Mouse (Mus musculus) kidney, postnatal 25 days (tissue): Measurements from ENCODE around the gene Metap1d.

ENCODE experiments used
- DNase-seq, 2 experiments: peaks; one replicate each; pipeline ENCODE4 v3.0.0; 2021; ENCODE audit warnings: mixed read lengths in 2 of 2

Gene Metap1d

DNA sequence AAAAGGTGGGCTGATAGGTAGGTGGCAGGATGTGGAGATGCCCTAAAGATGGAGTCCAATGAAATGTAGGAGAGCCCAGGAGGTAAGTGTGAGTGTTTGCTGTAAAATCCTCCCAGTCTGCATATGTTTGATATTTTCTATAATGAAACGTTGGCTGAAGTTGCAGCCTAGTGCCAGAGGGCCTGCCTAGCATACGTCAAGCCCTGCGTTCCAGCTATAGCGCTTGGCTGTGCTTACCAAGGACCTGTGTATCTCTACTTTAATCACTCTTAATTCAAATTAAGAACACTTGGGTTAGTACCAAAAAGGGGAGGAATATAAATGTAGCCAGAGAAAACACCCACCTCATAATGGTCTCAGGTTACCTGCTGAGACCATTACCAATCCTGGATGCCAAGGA is 22.7 kb downstream of the Metap1d start:
- no peak for DNase-seq

DNA sequence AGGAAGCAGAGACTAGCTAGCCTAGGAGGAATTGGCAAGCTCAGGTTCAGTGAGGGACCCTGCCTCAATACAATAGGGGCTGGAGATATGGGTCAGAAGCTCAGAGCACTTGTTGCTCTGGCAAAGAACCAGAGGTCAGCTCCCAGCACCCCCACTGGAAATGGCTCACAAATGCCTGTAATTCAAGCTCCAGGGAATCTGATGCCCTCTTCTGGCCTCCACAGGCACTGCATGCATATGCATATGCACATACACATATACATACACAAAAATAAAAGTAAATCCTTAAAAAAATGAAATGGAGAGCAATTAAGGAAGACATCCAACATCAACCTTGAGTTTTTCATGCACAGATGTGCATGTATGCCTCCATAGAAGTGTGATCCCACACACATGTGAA is 24.7 kb downstream of the Metap1d start:
- no peak for DNase-seq

DNA sequence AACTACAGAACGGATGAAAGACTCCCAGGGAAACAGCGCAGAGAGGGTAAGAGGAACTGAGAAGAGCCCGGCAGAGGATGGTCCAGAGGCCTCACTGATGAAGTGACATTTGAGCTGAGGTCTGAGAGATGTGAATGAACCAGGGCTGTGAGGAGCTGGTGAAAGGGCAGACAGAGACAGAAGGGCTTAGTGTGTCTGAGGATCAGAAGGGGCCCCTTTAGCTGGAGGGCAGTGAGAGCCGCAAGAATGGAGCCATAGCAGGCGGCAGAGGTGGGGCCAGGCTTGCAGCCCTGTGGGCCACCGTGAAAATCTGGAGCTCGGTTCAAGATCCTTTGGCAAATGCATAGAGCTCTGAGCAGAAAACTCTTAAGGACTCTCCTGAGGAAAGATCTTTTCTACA is 26.8 kb downstream of the Metap1d start:
- DNase-seq: no peak

DNA sequence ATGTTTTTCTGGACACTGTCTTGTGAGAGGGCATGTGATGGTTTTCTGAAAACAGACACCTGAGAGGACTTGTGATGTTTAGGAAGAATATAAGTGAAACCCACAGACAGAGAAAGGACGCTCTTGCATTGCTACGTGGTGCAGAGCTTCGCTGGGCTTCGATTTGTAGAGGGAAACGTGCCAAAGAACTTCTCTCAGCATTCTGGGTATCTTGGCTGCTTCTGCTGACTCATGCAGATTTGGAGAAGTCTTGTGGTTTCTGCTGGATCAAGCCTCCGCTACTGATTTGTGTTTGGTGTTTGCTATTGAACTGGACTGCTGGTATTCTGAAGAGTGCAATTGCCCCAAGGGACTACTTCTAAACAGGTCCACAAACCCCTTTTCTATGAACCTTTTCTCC is 28.7 kb downstream of the Metap1d start:
- DNase-seq: no peak

DNA sequence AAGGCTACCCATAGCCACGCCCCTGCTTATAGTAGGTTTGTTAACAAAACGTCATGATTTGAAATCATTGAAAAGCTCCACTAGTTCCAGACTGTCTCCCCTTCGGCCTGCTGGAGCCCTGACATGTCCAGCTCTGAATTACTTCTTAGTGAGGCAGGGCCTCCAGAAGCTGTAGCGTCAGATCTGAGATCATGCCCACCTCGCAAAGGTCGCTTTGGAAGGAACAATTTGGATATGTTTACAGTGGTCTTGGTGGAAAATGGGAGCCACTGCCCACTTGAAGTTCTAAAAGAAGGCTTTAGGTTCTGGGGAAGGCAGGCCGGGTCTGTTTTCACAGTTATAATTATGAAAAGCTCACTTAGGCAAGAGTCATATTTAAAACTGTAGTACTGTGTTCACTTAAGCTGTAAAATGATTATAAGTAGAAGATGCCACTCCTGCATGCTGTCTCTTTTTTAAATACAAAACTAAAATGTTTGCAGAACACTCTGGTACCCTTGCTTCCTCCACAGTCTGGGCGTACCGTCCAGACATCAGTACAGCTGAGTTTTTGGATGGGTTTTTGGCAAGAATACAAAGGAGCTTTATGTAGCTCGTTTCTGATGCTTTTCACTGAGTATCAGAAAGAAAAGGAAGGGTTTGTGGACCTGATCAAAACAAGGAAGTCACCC is 30.1 kb downstream of the Metap1d start:
- DNase-seq: no peak

DNA sequence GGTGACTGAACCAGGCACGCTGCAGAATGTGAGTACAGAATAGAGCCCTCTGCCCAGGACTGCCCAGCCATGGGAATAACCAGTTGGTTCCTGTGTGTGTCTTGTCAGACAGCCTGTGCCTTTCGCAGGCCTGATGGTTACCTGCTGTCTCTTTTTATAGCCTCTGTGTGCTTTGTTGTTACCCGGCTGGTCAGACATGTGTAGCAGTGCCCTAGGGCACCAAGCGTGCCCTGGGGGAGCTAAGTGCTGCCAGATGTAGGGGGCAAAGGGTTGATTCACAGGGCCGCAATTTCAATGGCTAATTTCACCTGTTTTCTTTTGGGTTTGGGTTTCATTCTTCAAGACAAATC is 30.6 kb downstream of the Metap1d start:
- DNase-seq: no peak

DNA sequence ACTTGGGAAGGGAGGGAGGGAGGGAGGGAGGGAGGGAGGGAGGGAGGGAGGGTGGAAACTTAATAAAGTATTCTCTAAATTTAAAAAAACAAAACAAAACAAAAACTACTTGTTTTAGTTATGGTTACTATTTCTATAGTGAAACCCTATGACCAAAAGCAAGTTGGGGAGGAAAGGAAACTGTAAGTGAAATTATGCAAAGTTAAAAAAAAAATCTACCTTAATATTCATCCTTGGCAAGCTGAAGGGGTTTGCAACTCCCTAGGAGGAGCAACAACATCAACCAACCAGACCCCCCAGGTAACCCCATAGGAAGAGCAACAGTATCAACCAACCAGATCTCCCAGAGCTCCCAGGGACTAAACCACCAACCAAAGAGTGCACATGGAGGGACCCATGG is 38.2 kb downstream of the Metap1d start:
- DNase-seq: no peak

DNA sequence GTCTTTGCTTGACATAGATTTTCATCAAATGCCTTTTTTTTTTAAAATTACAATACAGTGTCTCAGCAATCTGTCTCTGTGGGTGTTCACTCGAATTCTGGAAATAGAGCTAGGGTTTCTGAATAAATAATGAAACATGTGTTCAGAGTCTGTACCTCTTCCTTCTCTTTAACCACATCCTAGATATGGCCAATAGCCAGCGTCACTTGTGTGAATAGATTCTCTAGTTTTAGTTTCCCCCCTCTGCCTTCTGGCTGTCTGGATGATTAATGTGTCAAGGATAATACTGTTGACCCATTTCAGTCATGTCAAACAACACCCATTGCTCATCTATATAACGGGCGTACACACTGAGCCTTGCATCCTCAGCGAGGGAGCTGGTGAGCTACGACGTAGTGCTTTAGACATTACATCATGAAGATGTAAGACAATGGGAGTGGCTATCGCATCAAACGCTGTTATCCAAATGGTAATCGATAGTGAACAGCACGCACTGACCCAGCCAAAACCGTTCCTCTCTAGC is 40.1 kb downstream of the Metap1d start:
- no peak for DNase-seq

DNA sequence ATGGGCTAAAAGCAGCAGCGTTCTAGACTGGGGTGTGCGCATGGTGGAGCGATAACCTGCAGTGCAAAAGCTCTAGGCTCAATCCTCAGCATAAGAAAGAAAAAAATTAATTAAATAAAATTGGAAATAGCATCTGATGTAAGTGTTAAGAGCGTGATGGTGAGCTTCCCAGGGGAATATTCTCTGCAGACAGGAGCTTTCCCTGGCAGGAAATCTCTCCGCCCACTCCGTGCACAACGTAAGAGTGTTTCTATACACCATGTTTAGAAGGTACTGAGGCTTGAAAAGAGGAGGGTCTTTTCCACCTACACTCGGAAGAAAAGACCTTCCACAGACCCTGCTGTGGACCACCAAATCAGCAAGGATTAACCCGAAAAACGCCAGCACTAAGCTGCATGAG is 41.4 kb downstream of the Metap1d start:
- DNase-seq: no peak

DNA sequence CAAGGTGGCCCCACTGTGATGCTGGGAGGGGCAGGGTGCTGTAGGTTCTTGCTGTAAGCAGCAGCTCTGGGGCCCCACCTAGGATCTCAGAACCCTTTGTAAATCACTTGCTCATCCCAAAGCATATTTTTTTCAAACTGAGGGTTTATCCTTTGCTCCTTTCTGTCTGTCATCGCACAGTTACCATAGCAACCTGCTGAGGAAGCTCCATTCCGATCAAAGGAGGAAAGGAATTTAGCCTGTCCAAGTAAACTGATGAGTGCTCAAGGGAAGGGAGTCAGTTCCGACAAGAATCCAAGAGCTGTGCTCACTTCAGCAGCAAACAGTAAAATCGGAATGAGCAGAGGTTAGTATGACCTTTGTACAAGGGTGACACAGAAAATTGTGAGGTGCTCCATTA is 41.9 kb downstream of the Metap1d start:
- no peak for DNase-seq

DNA sequence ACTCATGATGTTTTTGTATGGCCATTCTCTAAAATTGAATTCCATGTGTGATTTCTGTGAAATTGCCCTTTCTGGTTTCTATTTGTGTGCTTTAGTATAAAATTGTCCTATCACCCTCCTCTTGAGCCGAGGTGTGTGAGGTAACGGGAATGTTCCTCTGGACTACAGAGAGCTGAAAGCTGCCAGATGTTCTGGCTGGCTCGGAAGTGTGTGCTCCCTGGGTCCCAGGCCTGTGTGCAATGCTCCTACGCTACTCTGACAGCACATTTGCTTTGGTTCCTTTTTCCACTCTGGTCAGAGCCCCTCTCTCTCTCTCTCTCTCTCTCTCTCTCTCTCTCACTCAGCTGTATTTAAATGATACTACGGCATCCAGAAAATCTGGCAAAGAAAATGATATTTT is 44.1 kb downstream of the Metap1d start:
- DNase-seq: no peak

DNA sequence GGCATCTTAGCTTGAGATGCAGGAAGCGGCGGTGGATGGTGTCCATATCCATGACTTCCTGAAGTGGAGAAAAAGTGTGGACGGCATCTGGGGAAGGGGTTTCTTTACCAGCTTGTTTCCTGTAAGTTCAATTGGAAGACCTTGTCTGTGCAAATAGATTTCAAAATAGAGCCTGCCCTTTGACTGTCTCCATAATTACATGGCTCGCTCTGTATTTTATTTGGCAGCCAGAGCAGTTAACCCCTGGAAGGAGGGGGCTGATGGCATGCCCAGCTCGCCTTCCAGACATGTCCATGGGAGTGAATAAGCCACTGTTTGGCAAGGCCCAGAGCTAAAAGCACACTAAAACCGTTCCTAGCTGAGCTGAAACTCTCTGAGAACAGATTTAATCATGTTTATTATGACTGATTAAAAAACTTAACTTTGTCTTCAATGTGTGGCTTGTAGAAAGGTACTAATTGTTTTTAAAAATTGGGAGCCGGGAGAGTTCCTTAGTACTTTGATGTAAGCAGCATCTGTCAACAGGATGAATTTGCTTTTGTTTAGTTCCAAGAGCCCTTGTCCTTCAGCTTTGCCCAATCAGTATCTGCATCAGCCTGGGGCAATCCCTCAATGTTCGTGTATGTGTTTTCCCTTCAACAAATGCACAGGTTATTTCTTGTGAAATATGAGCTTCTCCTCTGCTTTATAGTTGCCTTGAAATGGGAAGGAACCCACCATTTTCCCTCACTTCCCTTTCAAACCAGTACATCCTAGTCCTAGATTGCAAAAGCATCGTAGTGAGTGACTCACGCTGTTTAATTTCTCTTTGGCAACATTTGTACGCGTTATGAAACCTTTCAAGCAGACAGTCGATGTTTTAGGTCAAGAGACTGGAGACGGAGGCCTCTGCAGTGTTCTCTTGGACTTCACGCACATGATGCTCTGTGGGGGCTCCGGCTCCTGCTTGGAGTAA is 46.5 kb downstream of the Metap1d start:
- DNase-seq: no peak

DNA sequence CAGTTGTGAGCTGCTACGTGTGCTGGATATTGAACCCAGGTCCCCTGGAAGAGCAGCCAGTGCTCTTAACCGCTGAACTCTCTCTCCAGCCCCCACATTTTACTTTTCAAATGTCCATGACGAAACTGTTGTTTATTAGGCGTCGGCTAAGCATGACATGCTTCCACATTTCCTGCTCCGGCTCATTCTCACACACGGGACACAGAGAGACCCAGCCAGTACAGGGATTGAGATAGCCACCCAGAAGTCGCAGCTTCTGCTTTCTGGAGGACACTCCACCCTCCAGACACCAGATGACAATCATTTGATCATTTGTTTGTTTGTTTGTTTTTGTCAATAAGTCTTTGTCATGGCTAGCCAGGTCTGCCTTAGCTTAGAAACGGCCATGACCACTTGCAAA is 51.8 kb downstream of the Metap1d start:
- no peak for DNase-seq

DNA sequence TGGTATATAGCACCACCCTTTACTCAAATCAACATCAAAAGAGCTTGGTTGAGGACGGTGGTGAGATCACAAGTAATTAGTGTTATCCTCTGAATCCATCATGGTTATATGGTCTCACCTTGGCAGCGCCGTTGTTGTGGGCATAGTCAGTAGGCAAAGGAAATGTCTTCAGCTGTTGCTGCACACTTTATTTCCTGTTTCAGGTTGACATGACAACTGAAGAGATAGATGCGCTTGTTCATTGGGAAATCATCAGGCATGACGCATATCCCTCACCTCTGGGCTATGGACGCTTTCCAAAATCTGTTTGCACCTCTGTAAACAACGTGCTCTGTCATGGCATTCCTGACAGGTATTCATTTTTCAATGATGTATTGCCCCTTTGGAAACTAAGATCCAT is 58.1 kb downstream of the Metap1d start:
- no peak for DNase-seq

DNA sequence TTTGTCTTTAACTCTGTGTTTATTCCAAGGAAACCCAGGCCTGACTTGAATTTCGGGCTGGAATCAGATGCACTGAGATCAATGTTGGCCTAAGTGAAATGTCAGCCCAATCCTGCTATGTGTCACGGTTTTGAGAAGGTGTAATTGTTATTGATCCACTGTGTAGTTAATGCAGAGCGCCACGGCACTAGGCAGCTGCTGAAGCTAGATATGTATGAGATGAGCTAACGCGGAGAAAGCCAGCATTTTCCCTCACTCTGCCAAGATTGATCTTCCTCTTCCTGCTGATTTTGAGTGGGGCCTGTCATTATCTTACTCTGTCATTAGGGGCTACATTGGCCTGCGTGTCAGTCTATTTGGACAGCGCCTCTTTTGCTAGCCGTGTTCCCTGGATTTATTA is 59.2 kb downstream of the Metap1d start:
- DNase-seq: no peak

DNA sequence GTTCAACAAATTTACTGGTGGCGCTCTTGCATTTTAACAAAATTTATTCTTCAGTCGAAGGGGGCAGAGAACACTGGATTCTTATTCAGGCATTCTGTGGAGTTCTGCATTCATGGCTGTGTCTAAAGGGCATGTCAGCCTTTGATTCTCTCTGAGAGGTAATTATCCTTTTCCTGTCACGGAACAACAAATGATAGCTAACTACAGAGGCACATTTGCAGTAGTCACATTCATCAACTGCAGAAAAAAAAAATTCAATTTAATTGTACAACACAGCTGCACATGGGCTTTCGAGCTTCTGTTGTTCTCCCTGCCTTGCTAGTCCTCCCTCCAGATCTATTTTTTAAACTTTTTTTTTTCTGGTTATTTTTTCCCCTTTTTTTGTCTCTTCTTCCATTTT is 63.9 kb downstream of the Metap1d start:
- no peak for DNase-seq

DNA sequence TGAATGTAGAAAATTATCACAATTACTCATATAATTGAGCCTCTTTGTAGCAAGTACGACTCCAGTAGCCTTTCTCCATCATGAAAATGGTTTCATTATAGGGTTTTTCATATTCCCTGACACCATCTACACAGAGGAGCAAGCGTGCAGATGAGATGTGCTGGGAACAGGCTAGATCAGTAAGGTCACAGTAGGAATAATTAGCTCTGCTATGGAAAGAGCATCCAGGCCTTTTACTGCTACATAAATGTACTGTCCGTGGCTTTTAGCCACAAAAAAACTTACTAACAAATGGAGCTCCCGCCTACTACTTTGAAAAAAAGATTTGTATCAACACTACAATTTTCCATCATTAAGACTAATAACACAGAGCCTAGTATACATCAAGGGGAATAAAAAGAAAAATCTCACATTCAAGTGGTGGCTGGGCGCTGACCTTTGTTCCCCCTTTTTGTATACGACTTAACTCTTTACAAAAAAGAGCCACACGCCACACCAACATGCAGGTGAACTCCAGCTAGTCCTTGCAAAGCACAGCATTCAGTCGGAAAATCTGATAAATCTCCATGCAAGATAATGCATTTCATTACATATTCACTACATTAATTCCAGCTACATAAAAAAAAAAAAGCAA is 64.5 kb downstream of the Metap1d start:
- no peak for DNase-seq

DNA sequence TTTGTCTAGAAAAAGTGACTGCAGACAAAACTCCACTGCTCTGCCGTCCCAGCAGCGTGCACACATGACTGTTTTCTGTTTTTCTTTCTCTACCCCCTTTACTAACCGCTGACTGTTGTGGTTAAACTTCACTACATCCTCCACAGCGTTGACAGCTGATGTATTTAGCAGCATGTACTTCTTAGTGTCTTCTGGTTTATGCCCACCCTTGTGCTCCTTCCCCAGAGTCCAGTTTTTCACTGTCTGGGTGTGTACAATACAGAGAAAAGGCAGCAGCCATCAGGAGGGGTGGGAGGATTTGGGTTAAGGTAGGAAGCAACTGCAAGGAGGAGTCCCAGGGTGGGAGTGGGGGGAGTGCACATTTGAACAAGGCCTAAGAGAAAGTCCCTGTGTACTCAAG is 69.8 kb downstream of the Metap1d start:
- no peak for DNase-seq

DNA sequence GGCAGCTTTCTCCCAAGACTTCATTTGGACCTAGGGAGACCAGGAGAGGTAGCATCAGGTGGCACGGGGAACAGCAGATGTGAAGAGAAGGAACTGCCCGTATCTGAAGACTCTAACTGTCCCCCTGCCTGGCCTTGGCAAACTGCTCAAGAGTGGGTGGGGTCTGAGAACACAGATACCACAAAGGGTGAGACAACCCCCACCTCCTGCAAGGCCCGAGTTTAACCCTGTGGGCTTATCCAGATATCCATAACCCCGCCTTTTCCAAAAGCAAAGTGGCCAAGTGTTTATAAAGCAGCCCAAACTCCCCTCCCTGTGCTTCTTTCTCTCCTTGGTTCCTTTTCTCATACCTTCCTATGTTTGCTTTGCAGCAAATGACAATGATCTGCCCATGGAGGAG is 70.4 kb downstream of the Metap1d start:
- peak in 1 of 2 experiments; percentile 15 for DNase-seq

DNA sequence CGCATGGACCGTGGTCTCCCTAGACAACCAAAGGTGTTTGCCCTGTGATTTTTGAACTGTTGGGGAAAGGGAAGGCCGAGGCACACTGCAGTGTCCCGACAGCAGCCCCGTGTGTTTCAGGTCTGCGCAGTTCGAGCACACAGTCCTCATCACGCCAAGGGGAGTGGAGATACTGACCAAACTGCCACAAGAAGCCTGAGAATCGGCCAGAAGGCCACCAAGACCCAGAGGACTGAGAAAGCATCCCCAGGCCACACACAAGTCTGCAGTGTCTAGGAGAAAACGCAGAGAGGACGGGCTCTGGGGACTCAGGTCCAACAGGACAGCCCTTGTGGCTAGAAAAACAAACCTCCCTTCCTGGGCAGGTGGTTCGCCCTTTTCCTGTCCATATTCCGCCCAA is 71.7 kb downstream of the Metap1d start:
- DNase-seq: no peak

DNA sequence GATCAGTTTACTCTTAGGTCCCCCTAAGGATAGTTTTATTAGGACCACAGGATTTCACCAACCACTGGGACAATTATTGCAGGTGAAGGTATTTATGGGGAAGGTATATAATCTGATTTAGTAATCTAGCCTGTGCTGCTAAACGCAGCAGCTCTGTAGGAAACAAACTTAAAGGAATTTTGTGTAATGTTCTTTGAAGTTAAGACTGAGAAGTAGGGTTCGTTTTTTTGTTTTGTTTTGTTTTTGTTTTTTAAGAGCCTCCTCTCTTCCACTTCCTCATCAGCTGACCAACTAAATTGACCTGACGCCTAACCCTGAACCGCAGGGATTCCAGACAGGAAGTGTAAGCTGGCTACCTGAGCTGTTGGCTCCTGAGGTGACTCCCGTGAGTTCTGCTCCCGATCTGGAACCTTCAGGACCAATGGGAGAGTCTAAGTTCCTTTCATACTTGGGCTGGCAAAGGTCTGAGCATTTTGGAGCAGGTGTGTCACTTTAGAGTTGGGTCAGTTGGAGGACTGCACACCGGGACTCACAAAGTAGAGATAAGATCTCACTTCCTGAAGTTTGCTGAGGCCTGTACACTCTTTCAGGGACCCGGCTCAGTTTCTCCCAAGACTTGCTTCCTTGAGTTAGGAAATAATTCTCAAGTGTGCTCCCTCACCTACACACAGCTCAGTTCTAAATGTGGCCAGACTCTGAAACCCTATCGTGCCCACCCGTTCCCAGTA is 73.7 kb downstream of the Metap1d start:
- no peak for DNase-seq

DNA sequence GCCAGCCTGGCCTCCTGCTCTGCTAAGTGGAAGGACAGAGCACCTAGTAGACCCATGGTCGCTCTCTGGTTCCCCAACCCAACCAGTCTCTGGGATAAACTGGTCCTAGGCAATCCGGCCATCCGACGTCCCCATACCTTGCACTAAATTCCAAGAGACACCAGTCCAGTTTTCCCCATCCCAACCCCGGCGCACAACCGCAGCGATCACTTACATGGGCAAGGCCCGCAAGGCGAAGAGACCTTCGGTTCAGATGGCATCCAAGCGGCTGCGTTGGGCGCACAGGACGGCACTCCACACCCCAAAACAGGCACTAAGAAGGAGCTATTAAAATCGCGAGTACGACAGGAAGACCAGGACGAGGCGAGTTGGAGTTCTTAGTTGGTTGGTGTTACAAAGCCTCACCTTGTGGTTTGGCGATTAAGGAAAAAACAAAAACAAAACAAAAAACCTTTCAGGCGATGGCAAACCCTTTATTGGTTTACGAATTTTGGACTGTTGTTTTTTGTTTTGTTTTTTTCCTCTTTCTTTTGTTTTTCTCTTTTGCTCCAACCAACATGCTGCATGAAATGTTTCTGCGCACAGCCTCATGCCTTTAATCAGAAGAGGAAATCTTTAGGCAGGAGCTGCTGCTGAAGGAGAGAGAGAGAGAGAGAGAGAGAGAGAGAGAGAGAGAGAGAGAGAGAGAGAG is 74.4 kb downstream of the Metap1d start:
- no peak for DNase-seq
